Mouse (Mus musculus) kidney, adult 2 months (tissue): ENCODE measurements at regions not wholly inside any gene's neighbourhood (a gene's known extent, or its start where the extent isn't known, plus 50 kb on each side); places are given as distances from the start of the nearest gene placed in this dataset.

Experiments
- CTCF ChIP-seq: fragments of 200-500 bp; conservative IDR thresholded peaks from 2 replicates; pipeline ENCODE4 v1.5.1; 2011; ENCODE audit warnings: low read depth, mild to moderate bottlenecking, control low read depth, low read length, moderate library complexity, mixed read lengths; ENCODE audit not compliant: insufficient read depth, insufficient read length
- POLR2A ChIP-seq: fragments of 200-500 bp; IDR thresholded peaks from one replicate; pipeline ENCODE4 v1.6.1; 2011; ENCODE audit warnings: low read depth, low read length, control low read depth

GRCm38 (mm10) chr1:193599895-193600294 lies 229.8 kb upstream of the Camk1g start:
- TF ChIP-seq CTCF (no peak), POLR2A (no peak)
